Mouse (Mus musculus) brain, adult 2 months (tissue): ENCODE measurements around the gene Tas2r129.
"Not testable (repeated sequence)": the region's sequence is repeated elsewhere in the genome, so short reads cannot be mapped to it uniquely, and the experiment has no call there.

Experiments
- DNase-seq: peaks from one replicate; pipeline ENCODE4 v3.0.0; 2011; ENCODE audit warnings: low read depth, low spot score

The Tas2r129 gene

GRCm38 (mm10) chr6:132950802-132951201 is at the start of gene Tas2r129:
Tas2r129 (plus strand) TSS chr6:132951102.
- DNase-seq = no peak

GRCm38 (mm10) chr6:132909351-132909750 is 41.6 kb upstream of the Tas2r129 start, which contains the start of gene Tas2r125:
Tas2r125 (plus strand) TSS chr6:132909651.
- DNase-seq = no peak

DNA sequence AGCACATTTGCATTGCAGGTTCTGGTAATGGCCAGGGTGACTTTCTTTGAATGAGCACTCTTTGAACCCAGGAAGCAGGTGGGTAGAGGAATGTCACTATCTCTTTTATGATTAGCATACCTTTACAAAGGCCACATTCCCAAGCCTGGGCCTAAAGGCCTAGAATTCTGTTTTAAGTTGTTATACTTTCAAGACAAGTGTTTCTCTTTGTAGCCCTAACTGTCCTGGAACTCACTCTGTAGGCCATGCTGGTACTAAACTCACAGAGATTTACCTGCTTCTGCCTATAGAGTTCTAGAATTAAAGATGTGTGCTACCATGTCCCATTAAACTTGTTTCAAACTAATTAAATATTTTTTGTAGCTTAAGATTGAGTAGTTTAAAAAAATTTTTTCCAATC is 9.5 kb upstream of the Tas2r129 start:
- DNase-seq = not testable (repeated sequence)

DNA sequence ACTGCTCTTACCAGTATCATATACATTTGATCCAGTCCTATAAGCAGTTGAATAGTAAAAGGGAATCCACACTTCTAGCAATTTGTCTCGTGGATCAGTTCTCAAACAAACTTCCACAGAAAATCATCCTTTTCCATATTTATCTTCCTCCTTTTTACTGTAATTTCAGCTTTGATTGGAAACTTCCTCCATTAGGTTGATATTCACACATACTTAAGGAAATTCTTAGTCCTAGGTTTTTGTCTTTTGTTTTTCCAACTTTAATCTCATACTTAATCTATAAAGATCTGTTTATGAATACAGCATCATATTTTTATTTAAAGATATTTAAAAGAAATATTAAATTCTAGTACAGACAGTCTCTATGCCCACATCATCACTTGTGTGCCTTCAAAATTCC is 6.9 kb downstream of the Tas2r129 start, which contains the start of gene Tas2r131:
Tas2r131 (minus strand) TSS at position 101 of the 400 bp plus-strand sequence.
- DNase-seq = no peak

DNA sequence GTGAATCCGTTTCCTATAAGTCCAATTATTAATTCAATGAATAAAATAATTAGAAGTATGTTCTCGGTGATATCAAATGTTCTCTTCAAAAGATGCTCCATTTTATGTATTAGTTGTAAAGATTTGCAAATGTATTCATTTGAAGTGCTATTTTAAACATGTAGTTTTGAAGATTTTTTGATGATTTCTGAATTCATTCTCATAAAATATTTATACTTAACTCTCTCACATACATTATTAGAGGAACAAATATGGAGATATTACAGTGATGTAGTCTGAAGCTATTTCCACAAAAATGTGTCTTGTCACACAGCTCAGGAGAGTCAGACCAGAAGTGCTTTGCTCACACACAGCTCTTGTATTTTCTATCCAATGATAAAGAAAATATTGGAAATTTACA is 30.0 kb downstream of the Tas2r129 start, which contains the start of gene Tas2r109:
Tas2r109 (minus strand) TSS at position 101 of the 400 bp plus-strand sequence.
- no peak for DNase-seq
